Mouse (Mus musculus) hematopoietic stem cell, adult 5-6 weeks (primary cell): Measurements from ENCODE around the gene Cpne6. TPM values are rescaled to one million over a fixed set of nuclear protein-coding genes. Genes with fewer than 3 reads are reported as not detected.

Experiments
- ATAC-seq, 2 experiments: fragments of 125-278 bp in 1 of 2; replicated peaks in 1 of 2; 2 replicates each; pipeline ENCODE4 v1.8.0; 2016 to 2017; ENCODE audit warnings: inconsistent platforms in 2 of 2, mild to moderate bottlenecking in 2 of 2, moderate number of reproducible peaks in 2 of 2, low read depth in 1 of 2, moderate TSS enrichment in 1 of 2; ENCODE audit not compliant: low FRiP score in 2 of 2, poor library complexity in 2 of 2, severe bottlenecking in 2 of 2, insufficient read depth in 1 of 2, low TSS enrichment in 1 of 2
- total RNA-seq: library from RNA; stranded (forward); fragments of 172-1452, 232-1000 nt; gene quantifications from 2 replicates; pipeline ENCODE4 v1.2.3, GENCODE M21; 2017

Cpne6 gene
- total RNA-seq, 1 experiment from 2014 or later = not detected

DNA sequence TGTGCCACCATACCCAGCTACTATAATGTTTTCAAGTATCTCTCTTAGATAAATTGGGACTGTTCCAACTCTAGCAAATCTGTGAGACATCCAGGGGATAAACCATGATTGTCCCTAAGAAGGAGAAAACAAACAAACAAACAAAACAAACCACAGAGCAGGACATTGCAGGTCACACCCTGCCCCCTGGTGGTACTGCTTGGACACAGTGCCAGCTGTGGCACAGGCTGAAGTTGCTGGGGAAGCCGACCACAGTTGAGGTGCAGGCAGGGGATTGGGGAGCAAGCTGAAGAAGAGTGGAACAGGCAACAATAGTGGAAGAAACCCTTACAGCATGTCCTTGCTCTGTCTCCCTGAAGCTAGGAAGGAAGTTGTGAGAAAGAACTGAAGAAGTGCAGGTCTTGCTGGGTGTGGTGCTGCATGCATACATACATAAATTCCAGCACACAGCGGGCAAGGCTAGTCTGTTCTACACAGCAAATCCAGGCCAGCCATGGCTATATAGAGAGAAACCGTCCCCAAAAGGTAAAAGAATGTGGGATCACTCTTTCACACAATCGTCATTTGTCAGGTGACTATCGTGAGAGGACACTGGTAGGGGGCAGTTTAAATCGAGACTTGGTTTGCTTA, 26.0 kb downstream of the Cpne6 start:
- ATAC-seq = peak; percentile 29 to 33; a peak in 2 of 4 replicates

DNA sequence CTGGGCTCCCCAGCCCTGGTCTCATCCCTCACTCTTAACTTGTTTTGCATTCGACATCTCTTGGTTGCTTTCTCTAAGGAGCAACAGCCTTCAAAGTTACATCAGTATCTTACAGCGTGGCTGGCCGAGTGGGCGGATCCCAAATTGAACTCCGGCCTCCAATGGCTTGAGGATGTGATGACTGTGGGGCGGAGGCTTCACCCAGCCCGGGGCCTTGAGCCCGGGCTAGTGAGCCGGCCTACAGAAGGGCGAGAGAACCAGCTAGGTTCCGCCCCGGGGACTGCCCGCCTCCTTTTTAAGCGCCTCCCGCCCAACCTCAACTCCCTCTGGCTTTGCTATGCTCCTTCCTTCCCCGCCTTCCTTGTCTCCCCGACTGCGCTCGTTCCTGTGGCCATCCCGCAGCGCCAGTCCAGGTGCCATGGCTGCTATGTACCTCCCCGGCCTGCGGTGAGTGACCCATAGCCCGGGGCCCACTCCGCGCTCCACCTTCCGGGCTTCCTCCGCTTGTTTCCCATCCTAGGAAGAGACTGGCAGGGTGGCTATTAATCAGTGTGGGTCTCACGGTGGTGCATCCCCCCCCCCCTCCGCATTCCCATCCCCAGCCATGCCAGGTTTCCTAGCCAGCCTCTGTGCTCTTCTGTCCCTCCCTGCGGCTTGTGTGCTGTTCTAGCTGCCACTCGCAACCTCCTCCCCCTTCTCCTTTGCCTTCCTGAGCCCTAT, 30.0 kb downstream of the Cpne6 start, which contains the start of gene Pck2:
TSS of gene Pck2 (plus strand) at position 200 of the 720 bp plus-strand sequence.
- ATAC-seq = peak; percentile 93 to 97

DNA sequence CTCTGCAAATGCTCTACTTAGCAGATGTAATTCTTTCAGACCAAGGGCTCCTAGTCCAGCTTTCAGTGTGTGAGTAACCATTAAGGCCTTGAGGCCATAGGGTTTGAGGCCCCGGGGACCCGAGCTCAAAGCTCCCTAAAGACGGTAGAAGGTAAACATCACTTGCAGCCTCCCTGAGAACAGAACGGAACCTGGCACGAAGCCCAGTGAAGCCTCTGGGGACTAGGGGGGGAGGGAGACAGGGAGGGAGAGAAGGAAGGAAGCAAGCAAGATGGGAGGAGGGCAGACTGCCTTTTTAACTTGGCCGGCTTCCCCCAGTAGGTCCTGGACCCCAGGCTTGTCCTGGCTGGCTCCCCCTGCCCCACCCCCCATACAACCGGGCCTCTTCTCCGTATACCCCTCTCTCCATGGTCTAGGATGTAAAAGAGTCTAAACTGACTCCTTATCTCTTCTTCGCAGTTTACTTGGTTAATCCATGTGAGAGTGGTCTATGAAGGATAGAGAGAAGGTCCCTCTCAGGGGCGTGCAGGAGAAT, 30.6 kb downstream of the Cpne6 start:
- ATAC-seq = peak in 1 of 2 experiments; percentile 29; a peak in 1 of 4 replicates

DNA sequence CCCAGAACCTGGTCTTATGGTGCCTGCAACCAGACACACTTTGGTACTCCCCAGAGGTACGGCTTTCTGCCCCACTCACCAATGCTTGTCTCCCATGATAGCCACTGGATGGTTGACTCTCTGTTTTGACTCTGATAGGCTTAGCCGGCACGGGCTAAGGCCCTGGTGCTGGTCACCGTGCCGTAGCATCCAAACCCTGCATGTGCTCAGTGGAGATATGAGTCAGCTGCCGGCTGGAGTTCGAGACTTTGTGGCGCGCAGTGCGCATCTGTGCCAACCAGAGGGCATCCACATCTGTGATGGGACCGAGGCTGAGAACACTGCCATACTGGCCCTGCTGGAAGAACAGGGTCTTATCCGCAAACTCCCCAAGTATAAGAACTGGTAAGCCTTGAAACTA, 32.0 kb downstream of the Cpne6 start:
- no peak for ATAC-seq

DNA sequence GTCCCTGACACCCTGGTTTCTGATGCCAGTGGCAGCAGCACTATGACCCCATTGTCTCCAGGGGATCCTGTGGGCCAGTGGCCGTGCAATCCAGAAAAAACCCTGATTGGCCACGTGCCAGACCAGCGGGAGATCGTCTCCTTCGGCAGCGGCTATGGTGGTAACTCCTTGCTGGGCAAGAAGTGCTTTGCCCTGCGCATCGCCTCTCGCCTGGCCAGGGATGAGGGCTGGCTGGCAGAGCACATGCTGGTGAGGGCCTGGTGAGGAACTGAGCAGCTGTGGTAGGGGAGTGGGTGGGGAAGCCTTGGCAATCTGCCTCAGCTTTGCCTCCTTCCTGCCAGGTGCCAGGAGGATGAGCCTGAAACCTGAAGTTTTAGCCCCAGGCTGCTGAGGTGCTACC, 34.1 kb downstream of the Cpne6 start:
- ATAC-seq = no peak

DNA sequence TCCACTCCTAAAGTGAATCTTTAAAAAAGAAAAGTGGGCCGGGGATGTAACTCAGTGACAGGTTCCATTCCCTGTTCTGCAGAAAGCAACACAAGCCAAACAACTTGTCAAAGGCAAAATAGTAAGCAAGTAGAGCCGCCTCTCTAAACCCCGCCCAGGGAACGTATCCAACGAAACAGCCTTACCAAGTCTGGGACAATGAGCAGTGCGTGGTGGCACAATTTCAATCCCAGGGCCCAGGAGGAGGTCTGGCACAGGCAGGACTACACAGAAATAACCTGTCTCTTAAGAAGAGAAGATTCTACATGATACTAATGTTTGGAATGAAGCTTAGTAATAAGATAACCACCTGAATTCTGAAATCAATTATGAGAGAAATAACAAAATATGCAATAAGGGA, 39.9 kb downstream of the Cpne6 start:
- no peak for ATAC-seq

DNA sequence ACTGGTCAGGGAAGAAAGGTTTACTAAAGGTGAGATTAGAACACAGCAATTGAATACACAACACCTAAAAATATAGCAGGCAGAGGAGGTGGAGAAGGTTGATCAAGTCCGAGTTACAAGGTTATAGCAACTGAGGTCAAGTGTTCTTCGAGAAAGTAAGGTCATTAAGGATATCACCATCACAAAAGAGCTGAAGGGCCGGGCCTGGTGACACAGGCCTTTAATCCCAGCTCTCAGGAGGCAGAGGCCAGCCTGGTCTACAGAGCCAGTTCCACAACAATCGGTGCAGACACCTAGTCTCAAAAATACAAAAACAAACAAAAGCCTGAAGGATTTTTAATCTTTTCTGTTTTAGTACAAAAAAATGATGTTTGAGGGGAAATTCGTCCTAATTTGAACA, 41.1 kb downstream of the Cpne6 start:
- ATAC-seq = no peak

DNA sequence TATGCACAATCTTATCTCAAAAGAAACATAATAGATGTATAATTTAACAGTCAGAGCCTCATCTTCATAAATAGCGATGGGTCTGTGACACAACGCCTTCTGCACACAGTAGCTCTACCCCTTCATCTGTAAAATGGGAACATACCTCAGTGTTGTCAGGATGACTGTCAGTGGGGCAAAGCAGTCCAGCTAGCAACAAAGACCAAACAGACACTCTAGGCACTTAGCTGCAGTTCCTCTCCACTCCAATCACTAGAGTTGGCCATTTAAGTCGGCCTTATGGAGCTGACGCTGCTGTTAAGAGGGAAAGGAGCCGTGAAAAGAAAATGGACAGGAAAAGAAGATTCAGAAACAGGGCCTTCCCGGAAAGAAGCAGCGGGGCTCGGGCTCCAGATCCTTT, 41.5 kb downstream of the Cpne6 start:
- ATAC-seq = no peak

DNA sequence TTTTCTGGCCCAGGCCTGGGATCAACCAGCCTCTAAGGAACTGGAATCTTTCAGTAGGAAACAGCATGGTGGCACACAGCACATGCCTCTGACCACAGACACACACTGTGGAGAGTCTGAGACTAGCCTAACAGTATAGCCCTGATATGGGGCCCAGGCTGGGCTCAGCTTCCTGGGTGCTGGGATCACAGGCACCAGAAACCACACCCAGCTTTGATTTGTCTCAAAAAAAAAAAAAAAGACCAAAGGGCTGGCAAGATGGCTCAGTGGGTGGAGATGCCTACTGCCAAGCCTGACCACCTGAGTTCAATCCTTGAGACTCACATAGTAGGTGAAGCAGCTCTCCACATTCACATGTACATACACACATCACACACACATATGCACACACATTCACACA, 44.4 kb downstream of the Cpne6 start:
- ATAC-seq = no peak

DNA sequence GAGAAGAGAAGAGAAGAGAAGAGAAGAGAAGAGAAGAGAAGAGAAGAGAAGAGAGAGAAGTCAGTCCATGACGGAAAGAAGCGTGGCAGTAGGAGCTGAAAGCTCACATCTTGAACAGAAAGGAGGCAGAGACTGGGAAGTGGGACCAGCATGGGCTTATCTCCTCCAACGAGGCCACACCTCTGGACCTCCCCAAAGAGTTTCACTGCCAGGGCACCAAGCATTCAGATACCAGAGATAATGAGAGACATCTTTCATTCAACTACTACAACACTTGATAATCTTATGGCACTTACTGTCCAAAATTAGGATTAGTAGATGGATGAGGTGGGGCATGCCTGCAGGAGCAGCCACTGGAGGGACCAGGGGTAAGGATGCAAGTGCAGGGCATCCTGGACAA, 45.5 kb downstream of the Cpne6 start:
- ATAC-seq = no peak

DNA sequence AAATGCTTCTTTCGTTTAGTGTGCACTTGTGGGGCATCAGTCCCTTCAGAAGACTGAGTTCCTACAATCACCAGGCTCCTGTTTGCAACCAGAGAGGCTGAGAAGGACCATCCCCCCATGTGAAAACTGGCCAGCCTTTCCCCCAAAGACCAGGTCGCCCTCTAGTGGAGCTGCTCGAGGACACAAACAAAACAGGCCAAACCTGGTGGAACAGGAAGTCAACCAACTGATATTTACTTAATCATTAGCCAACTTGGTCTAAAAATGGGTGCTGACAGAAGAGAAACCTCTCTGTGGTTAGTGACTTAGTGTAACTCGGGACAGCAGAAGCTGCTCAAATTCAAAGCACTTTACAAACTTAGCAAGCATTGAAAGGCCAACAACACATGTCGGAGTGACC, 46.8 kb downstream of the Cpne6 start:
- peak; percentile 28 to 40 for ATAC-seq

DNA sequence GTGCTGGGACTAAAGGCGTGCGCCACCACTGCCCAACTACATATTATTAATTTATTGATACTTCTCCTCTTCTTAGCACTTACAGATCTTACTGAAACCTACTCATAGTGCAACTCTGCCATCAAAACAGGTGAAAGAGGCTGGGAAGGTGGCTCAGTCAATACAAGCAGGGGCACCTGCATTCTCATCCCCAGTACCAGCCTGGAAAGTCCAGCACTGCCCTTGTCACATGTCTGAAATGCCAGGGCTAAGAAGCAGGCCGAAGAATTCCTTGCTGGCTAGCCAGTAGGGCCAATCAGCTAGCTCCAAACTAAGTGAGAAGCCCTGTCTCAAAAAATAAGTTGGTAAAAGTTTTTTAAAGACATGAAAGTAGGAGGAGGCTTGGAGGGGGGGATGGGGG, 47.3 kb downstream of the Cpne6 start:
- no peak for ATAC-seq

DNA sequence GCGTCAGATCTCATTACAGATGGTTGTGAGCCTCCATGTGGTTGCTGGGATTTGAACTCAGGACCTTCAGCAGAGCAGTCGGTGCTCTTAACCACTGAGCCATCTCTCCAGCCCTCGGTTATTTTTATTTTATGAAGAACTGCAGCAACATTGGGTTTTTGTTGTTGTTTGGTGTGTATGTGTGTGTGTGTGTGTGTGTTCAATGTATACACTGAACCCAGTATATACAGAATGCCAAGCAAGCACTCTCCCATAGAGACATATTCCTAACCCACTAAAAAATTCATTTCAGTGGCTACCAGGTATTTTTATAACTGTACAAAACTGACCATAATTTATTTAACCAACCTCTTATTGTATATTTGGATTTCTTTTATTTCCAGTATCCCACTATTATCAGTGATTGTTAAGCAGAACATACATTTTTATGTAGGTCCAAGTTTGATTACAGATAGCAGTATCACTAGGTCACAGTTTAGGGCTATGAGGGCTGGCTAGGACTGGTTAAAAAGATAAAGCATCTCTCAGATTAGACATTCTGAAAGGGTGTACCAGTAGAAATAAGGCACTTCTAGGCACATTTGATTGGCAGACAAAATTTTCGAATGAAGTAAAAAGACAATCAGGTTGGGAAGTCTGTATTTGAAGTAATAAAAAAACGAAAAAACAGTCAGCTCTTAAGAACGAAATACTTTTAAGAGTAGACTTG, 48.6 kb downstream of the Cpne6 start:
- no peak for ATAC-seq

DNA sequence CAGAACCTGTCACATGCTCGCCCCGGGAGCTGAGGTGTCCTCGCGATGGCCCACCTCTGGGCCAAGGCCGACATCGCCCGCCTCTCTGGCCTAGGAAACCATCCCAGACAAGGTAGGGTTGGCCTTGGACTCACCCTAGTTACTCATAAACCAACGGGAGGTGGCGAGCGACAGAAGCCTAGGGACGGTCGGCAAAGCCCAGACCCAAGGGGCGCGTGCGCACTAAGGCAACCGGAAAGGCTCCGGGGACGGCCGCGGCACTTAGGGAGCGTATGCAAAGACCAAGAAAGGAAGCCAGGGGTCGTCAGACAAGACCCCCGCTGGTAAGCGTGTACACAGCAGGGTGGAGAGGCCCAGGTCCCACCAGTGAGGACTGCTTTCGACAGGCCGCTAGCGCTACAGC, 49.6 kb downstream of the Cpne6 start, which contains the start of gene Dcaf11:
TSS of gene Dcaf11 (plus strand) at position 208 of the 403 bp plus-strand sequence.
- ATAC-seq = peak; percentile 59 to 72

DNA sequence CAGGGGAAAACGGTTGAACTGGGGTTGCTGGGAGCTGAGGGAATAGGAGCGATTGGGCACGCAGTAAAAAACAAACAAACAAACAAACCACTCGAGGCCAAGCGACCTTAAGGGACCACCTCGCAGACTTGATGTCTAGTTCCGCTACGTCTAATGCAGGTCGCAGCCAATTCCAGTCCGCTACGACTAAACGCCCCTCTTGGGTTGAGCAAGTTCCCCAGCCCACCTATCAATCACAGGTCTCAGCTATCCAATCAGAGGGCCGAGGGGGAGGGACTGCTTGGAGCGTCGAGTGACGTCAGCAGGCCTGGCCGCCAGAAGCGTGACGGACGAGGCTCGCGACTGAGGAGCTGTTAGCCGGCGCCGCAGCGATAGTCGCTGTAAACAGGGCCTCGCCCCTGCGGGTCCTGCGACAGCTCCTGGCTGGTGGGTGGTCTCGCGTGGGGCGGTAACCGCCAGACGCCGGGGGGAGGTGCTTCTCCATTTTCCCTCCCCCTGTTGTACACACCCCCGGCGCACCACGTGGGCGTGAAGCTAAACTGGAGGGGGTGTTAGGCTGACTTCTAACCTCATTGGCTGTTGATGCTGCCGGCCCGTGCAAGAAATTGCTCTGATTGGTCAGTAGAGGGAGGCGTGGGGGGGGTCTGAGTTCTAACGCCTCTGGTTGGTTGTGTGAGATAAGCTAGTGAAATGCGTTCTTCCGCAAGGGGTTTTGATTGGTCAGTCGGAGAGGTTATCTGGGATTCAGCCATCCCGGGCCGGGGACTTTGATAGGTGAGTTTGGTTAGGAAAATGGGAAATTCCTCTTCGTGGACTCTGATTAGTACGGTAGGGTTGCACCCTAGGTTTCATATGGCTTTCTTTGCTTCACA, 50.2 kb downstream of the Cpne6 start, which contains the start of gene A730061H03Rik:
TSS of gene A730061H03Rik (minus strand) at position 205 of the 872 bp plus-strand sequence.
- peak; percentile 82 to 86 for ATAC-seq

DNA sequence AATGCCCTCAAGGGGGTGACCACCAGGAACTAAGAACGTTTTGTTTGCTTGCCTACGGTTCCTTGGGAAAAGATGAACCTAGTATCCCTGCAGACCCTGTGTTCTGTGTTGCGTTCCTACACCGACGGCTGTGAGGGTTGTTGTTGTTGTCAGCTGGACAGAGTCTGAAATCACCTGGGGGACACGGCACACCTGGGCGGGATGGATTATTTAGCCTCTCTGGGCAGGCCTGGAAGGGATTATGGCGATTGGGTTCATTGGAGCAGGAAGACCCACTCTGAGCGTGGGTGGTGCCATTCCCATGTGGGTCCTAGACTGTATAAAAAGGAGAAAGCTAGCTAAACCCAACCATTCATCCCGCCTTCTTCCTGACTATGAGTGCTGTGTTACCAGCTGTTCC, 51.6 kb downstream of the Cpne6 start:
- no peak for ATAC-seq

DNA sequence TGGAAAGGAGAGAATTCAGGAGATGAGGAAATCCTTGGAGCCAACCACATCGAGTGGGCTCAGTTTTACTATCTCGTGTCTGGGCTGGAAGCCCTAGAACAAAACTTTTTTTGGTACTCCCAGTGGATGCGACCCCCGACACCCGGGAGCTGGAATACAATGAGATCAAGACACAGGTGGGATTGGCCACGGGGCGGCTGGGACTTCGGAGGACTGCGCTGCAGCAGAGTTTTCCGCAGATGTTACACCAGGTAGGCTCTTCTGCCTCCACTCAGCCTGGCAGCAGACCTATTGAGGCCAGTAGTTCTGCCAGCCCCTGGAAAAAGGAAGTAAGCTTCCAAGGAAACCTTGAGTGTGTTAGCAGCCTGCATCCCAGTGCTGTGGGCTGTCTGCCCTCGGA, 53.0 kb downstream of the Cpne6 start:
- ATAC-seq = no peak
